Mouse (Mus musculus) C2C12 (cell line): ENCODE data around the gene Psmd7. TPM values are rescaled to one million over a fixed set of nuclear protein-coding genes. Genes with fewer than 3 reads are reported as not detected.

Experiments used
- H3K27me3 ChIP-seq: one replicate; pipeline ENCODE4 v1.6.1; 2011; ENCODE audit not compliant: control insufficient read depth, insufficient read depth, insufficient read length
- H3K36me3 ChIP-seq: one replicate; pipeline ENCODE4 v1.6.1; 2011; ENCODE audit not compliant: control insufficient read depth, insufficient read depth
- H3K4me3 ChIP-seq: one replicate; pipeline ENCODE4 v1.5.1; 2011; ENCODE audit warnings: mild to moderate bottlenecking, control low read depth; ENCODE audit not compliant: poor library complexity, insufficient read depth, severe bottlenecking
- H3K79me2 ChIP-seq: one replicate; pipeline ENCODE4 v1.6.1; 2011; ENCODE audit not compliant: control insufficient read depth, insufficient read depth
- H3K79me3 ChIP-seq: one replicate; pipeline ENCODE4 v1.6.1; 2011; ENCODE audit warnings: low read depth, control low read depth
- H3ac ChIP-seq: one replicate; pipeline ENCODE3; 2011; ENCODE audit warnings: low read depth; ENCODE audit not compliant: control insufficient read depth, insufficient read length
- CEBPB ChIP-seq: IDR thresholded peaks from one replicate; pipeline ENCODE4 v1.6.1; 2011; ENCODE audit warnings: low read depth, mild to moderate bottlenecking, control low read depth, moderate library complexity
- CTCF ChIP-seq: IDR thresholded peaks from one replicate; pipeline ENCODE4 v1.5.1; 2011; ENCODE audit not compliant: control insufficient read depth, insufficient read depth, insufficient read length
- FOSL1 ChIP-seq: IDR thresholded peaks from one replicate; pipeline ENCODE4 v1.8.0; 2011; ENCODE audit warnings: mild to moderate bottlenecking, low read length; ENCODE audit not compliant: poor library complexity, insufficient read depth, severe bottlenecking
- MAX ChIP-seq: IDR thresholded peaks from one replicate; pipeline ENCODE4 v1.6.1; 2011; ENCODE audit warnings: mild to moderate bottlenecking, control low read depth
- MYOD1 ChIP-seq: IDR thresholded peaks from one replicate; pipeline ENCODE4 v1.6.1; 2011; ENCODE audit warnings: low read depth; ENCODE audit not compliant: control insufficient read depth, insufficient read length
- MYOG ChIP-seq: IDR thresholded peaks from one replicate; pipeline ENCODE4 v1.6.1; 2011; ENCODE audit not compliant: control insufficient read depth, insufficient read length; ENCODE audit errors: extremely low read depth
- USF1 ChIP-seq: IDR thresholded peaks from one replicate; pipeline ENCODE4 v1.6.1; 2011; ENCODE audit warnings: low read depth, mild to moderate bottlenecking, control low read depth, moderate library complexity
- polyA plus RNA-seq: library from polyadenylated mRNA; unstranded; fragments of >200 nt; fragmentation: generic; extraction: Trizol; gene quantifications from one replicate; pipeline ENCODE4 v1.2.1, GENCODE M21; 2012; ENCODE audit warnings: missing spikeins

Gene Psmd7
- polyA plus RNA-seq, 1 experiment, result 226 TPM

DNA sequence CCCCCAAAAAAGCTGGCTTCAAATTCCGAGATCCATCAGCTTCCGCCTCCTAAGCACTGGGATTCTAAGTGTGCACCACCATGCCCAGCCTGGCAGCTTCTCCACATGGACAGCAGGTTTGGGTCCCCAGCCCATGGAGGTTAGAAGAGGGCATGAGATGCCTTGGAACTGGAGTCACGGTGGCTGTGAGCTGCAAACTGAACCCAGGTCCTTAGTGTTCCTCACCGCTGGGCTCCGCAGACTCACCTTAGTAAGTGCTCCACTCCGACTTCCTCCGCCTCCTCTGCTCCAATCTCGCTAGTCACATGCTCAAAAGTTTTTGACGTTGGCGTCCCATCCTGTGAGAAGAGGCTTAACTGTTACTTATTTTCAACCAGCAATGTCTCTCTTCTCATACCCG is 6.1 kb downstream of the Psmd7 start:
- Histone ChIP-seq H3K4me3 (no peak overlapping the region), H3K36me3 (peaks cover 75% of the 10 kb centered on the region), H3K79me2 (peaks cover 47% of the 10 kb centered on the region), H3K79me3 (peaks cover 27% of the 10 kb centered on the region), H3K27me3 (no peaks in the 10 kb centered on the region), H3ac (no peak overlapping the region)
- TF ChIP-seq MYOG (no peak), USF1 (no peak), MAX (no peak), MYOD1 (no peak), CEBPB (no peak), FOSL1 (no peak), CTCF (no peak)

GRCm38 (mm10) chr8:107581536-107581935 is 6.7 kb downstream of the Psmd7 start:
- no peak overlapping the region for H3ac ChIP-seq
- H3K79me3 ChIP-seq, result peaks cover 21% of the 10 kb centered on the region
- no peak overlapping the region for H3K4me3 ChIP-seq
- peaks cover 41% of the 10 kb centered on the region for H3K79me2 ChIP-seq
- no peaks in the 10 kb centered on the region for H3K27me3 ChIP-seq
- peaks cover 74% of the 10 kb centered on the region for H3K36me3 ChIP-seq
- no peak for TF ChIP-seq CTCF
- no peak for TF ChIP-seq FOSL1
- no peak for TF ChIP-seq USF1
- TF ChIP-seq MYOD1, result no peak
- TF ChIP-seq MAX, result no peak
- TF ChIP-seq MYOG, result no peak
- TF ChIP-seq CEBPB, result no peak

GRCm38 (mm10) chr8:107580879-107581278 is 7.4 kb downstream of the Psmd7 start:
- H3K36me3 ChIP-seq, result peaks cover 68% of the 10 kb centered on the region
- H3ac ChIP-seq, result no peak overlapping the region
- no peak for TF ChIP-seq USF1
- no peak for TF ChIP-seq CEBPB
- peaks cover 15% of the 10 kb centered on the region for H3K79me3 ChIP-seq
- H3K4me3 ChIP-seq, result no peak overlapping the region
- peaks cover 34% of the 10 kb centered on the region for H3K79me2 ChIP-seq
- no peaks in the 10 kb centered on the region for H3K27me3 ChIP-seq

- TF ChIP-seq FOSL1 (no peak), MYOG (no peak), USF1 (no peak), CEBPB (no peak), MAX (no peak), MYOD1 (no peak)
- Histone ChIP-seq H3K27me3 (no peaks in the 10 kb centered on the region), H3K36me3 (peaks cover 44% of the 10 kb centered on the region), H3K79me2 (peaks cover 11% of the 10 kb centered on the region), H3K4me3 (no peak overlapping the region), H3K79me3 (peaks cover 4% of the 10 kb centered on the region), H3ac (no peak overlapping the region)
Measured at GRCm38 (mm10) chr8:107578541-107578940, 9.7 kb downstream of the Psmd7 start.

GRCm38 (mm10) chr8:107578132-107578531 is 10.1 kb downstream of the Psmd7 start:
- H3K79me2 ChIP-seq, result peaks cover 7% of the 10 kb centered on the region
- TF ChIP-seq CEBPB, result no peak
- no peak for TF ChIP-seq USF1
- TF ChIP-seq MAX, result no peak
- no peak for TF ChIP-seq FOSL1
- TF ChIP-seq MYOG, result no peak
- no peak for TF ChIP-seq MYOD1
- no peak for TF ChIP-seq CTCF
- H3K4me3 ChIP-seq, result no peak overlapping the region
- H3K79me3 ChIP-seq, result peaks cover 4% of the 10 kb centered on the region
- no peak overlapping the region for H3ac ChIP-seq
- H3K36me3 ChIP-seq, result peaks cover 40% of the 10 kb centered on the region
- no peaks in the 10 kb centered on the region for H3K27me3 ChIP-seq

- peaks cover 35% of the 10 kb centered on the region for H3K36me3 ChIP-seq
- peaks cover 4% of the 10 kb centered on the region for H3K79me3 ChIP-seq
- no peak for TF ChIP-seq FOSL1
- TF ChIP-seq CTCF, result no peak
- TF ChIP-seq MAX, result no peak
- no peak for TF ChIP-seq MYOD1
- no peak for TF ChIP-seq CEBPB
- no peak for TF ChIP-seq MYOG
- H3ac ChIP-seq, result no peak overlapping the region
- H3K79me2 ChIP-seq, result peaks cover 2% of the 10 kb centered on the region
- no peaks in the 10 kb centered on the region for H3K27me3 ChIP-seq
- no peak overlapping the region for H3K4me3 ChIP-seq
Measured at GRCm38 (mm10) chr8:107577640-107578039, 10.6 kb downstream of the Psmd7 start.

- H3K79me2 ChIP-seq, result no peaks in the 10 kb centered on the region
- no peaks in the 10 kb centered on the region for H3K27me3 ChIP-seq
- no peak for TF ChIP-seq USF1
- peak; percentile 61 for TF ChIP-seq CTCF
- H3K36me3 ChIP-seq, result peaks cover 26% of the 10 kb centered on the region
- no peak overlapping the region for H3ac ChIP-seq
- H3K4me3 ChIP-seq, result no peak overlapping the region
- peaks cover under 1% of the 10 kb centered on the region for H3K79me3 ChIP-seq
Measured at GRCm38 (mm10) chr8:107576702-107577101, 11.6 kb downstream of the Psmd7 start.
